Mouse (Mus musculus): ENCODE data around the gene Sar1b. TPM values are rescaled to one million over a fixed set of nuclear protein-coding genes. Genes with fewer than 3 reads are reported as not detected.
A peak's percentile ranks its signal among the peaks of the same experiment; 100 is the strongest.
"Not testable (repeated sequence)": the region's sequence is repeated elsewhere in the genome, so short reads cannot be mapped to it uniquely, and the experiment has no call there.

Sar1b gene
- total and polyA plus RNA-seq, 3 experiments = 104 to 124 TPM; not detected in 1

DNA sequence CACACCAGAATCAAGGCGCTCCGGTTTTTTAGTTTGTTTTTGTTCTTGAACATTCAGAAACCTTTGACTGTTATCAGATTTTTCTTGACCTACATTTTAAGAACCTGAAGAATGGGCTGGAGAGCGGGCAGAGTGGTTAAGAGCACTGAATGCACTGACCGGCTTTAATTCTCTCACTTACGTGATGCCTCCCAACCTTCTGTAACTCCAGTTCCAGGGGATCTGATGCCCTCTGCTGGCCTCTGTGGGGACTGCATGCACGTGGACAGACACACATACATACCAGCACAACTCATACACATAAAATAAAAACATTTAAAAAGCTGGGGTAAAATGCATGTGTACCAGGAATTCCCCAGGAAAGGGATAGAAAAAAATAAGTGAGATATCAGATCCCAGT, 22.4 kb downstream of the Sar1b start:
- Histone ChIP-seq H3K79me2 (ENCODE audit: control insufficient read depth, insufficient read depth, low read length, poor library complexity) (no peaks in the 10 kb centered on the region), H3K36me3 (ENCODE audit: control insufficient read depth in 1 of 2, insufficient read depth in 2 of 2, low read length in 2 of 2) (peaks cover 0 to 19% of the 10 kb centered on the region in 2 experiments; a peak in 2 of 4 replicates), H3K27ac (ENCODE audit: control insufficient read depth, low read depth, low read length) (no peak overlapping the region), H3K9me3 (replicated peaks; ENCODE audit: insufficient read depth, low read length) (no peaks in the 10 kb centered on the region), H3K4me3 (ENCODE audit: control insufficient read depth in 1 of 2, insufficient read depth in 1 of 2, low read depth in 2 of 2, low read length in 2 of 2) (no peak overlapping the region), H3K4me1 (ENCODE audit: control insufficient read depth in 1 of 2, insufficient read depth in 2 of 2, low read length in 2 of 2) (no peaks in the 10 kb centered on the region), H3K27me3 (ENCODE audit: control insufficient read depth in 1 of 2, insufficient read depth in 2 of 2, low read length in 2 of 2) (no peaks in the 10 kb centered on the region), H3K9ac (ENCODE audit: control insufficient read depth, low read depth, low read length, poor library complexity, severe bottlenecking) (no peak overlapping the region)
- no peak for TF ChIP-seq ELF1 (IDR thresholded peaks at IDR 0.05; ENCODE audit: low read depth, low read length)
- TF ChIP-seq CTCF (IDR thresholded peaks at IDR 0.05 in 2 of 3, conservative IDR thresholded peaks at IDR 0.05 in 1 of 3; ENCODE audit: control insufficient read depth in 1 of 3, insufficient read depth in 1 of 3, low read depth in 2 of 3, low read length in 3 of 3, poor library complexity in 1 of 3, severe bottlenecking in 1 of 3) = peak; percentile 79 to 88 (median 82)
- TF ChIP-seq SMC3 (IDR thresholded peaks at IDR 0.05; ENCODE audit: low read depth, low read length) = peak; percentile 63
- peak; percentile 76 for TF ChIP-seq MYC (IDR thresholded peaks at IDR 0.05; ENCODE audit: low read depth, low read length)
- peak; percentile 55 for TF ChIP-seq RAD21 (IDR thresholded peaks at IDR 0.05; ENCODE audit: low read depth, low read length)
- 0 out of 2 replicates have a peak, but pooled peaks have one; percentile 5 for TF ChIP-seq SIN3A (IDR thresholded peaks at IDR 0.05; ENCODE audit: low read length)
- TF ChIP-seq USF1 (IDR thresholded peaks at IDR 0.05; ENCODE audit: low read depth, low read length) = no peak
- TF ChIP-seq ZC3H11A (IDR thresholded peaks at IDR 0.05; ENCODE audit: low read depth, low read length) = no peak; the same call in 1 of the 2 replicates
- TF ChIP-seq MAX (IDR thresholded peaks at IDR 0.05; ENCODE audit: low read length) = 0 out of 2 replicates have a peak, but pooled peaks have one; percentile 33
- DNase-seq (ENCODE audit: low read depth, low spot score) = peak; percentile 67

DNA sequence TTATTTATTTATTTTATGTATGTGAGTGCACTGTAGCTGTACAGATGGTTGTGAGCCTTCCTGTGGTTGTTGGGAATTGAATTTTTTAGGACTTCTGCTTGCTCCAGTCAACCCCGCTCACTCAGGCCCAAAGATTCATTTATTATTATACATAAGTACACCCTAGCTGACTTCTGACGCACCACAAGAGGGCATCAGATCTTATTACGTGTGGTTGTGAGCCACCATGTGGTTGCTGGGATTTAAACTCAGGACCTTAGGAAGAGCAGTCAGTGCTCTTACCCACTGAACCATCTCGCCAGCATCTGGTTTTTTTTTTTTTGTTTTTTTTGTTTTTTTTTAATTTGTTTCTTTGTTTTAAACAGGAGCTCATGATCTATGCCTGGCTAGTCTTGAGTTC, 26.2 kb downstream of the Sar1b start:
- TF ChIP-seq RAD21 (IDR thresholded peaks at IDR 0.05; ENCODE audit: low read depth, low read length) = peak; percentile 6; the same call in 1 of the 2 replicates
- peak; percentile 35 for TF ChIP-seq SIN3A (IDR thresholded peaks at IDR 0.05; ENCODE audit: low read length)
- TF ChIP-seq CTCF (IDR thresholded peaks at IDR 0.05 in 2 of 3, conservative IDR thresholded peaks at IDR 0.05 in 1 of 3; ENCODE audit: control insufficient read depth in 1 of 3, insufficient read depth in 1 of 3, low read depth in 2 of 3, low read length in 3 of 3, poor library complexity in 1 of 3, severe bottlenecking in 1 of 3) = peak in 1 of 3 experiments; percentile 65; a peak in 2 of 6 replicates
- peak; percentile 41; the same call in 1 of the 2 replicates for TF ChIP-seq SMC3 (IDR thresholded peaks at IDR 0.05; ENCODE audit: low read depth, low read length)
- TF ChIP-seq MXI1 (IDR thresholded peaks at IDR 0.05; ENCODE audit: low read depth, low read length) = peak; percentile 73
- TF ChIP-seq MYC (IDR thresholded peaks at IDR 0.05; ENCODE audit: low read depth, low read length) = peak; percentile 55; the same call in 1 of the 2 replicates
- DNase-seq (ENCODE audit: low read depth, low spot score) = peak; percentile 55
- not testable (repeated sequence) for H3K79me2 ChIP-seq (ENCODE audit: control insufficient read depth, insufficient read depth, low read length, poor library complexity); H3K27ac ChIP-seq (ENCODE audit: control insufficient read depth, low read depth, low read length); H3K4me1 ChIP-seq (ENCODE audit: control insufficient read depth in 1 of 2, insufficient read depth in 2 of 2, low read length in 2 of 2); H3K27me3 ChIP-seq (ENCODE audit: control insufficient read depth in 1 of 2, insufficient read depth in 2 of 2, low read length in 2 of 2); H3K4me3 ChIP-seq (ENCODE audit: control insufficient read depth in 1 of 2, insufficient read depth in 1 of 2, low read depth in 2 of 2, low read length in 2 of 2); H3K9ac ChIP-seq (ENCODE audit: control insufficient read depth, low read depth, low read length, poor library complexity, severe bottlenecking); H3K9me3 ChIP-seq (replicated peaks; ENCODE audit: insufficient read depth, low read length)
- peaks cover 0 to 17% of the 10 kb centered on the region in 2 experiments; a peak in 3 of 4 replicates for H3K36me3 ChIP-seq (ENCODE audit: control insufficient read depth in 1 of 2, insufficient read depth in 2 of 2, low read length in 2 of 2)

- no peak overlapping the region for H3K4me3 ChIP-seq (ENCODE audit: control insufficient read depth in 1 of 2, insufficient read depth in 1 of 2, low read depth in 2 of 2, low read length in 2 of 2)
- H3K27ac ChIP-seq (ENCODE audit: control insufficient read depth, low read depth, low read length) = no peak overlapping the region
- no peak for DNase-seq (ENCODE audit: low read depth, low spot score)
- H3K79me2 ChIP-seq (ENCODE audit: control insufficient read depth, insufficient read depth, low read length, poor library complexity) = no peaks in the 10 kb centered on the region
- TF ChIP-seq SIN3A (IDR thresholded peaks at IDR 0.05; ENCODE audit: low read length) (no peak), JUND (IDR thresholded peaks at IDR 0.05; ENCODE audit: low read depth, low read length) (no peak), ELF1 (IDR thresholded peaks at IDR 0.05; ENCODE audit: low read depth, low read length) (no peak), EP300 (IDR thresholded peaks at IDR 0.05; ENCODE audit: low read depth in 1 of 2, low read length in 2 of 2) (no peak), MYB (IDR thresholded peaks at IDR 0.05; ENCODE audit: low read depth, low read length) (no peak), GABPA (IDR thresholded peaks at IDR 0.05; ENCODE audit: low read depth, low read length) (no peak), ETS1 (IDR thresholded peaks at IDR 0.05; ENCODE audit: low read depth, low read length) (no peak), MEF2A (IDR thresholded peaks at IDR 0.05; ENCODE audit: extremely low read depth, insufficient replicate concordance, low read depth, low read length, poor library complexity, severe bottlenecking) (no peak)
- peaks cover 0 to 14% of the 10 kb centered on the region in 2 experiments; a peak in 3 of 4 replicates for H3K36me3 ChIP-seq (ENCODE audit: control insufficient read depth in 1 of 2, insufficient read depth in 2 of 2, low read length in 2 of 2)
- H3K27me3 ChIP-seq (ENCODE audit: control insufficient read depth in 1 of 2, insufficient read depth in 2 of 2, low read length in 2 of 2) = no peaks in the 10 kb centered on the region
- no peaks in the 10 kb centered on the region for H3K9me3 ChIP-seq (replicated peaks; ENCODE audit: insufficient read depth, low read length)
- no peaks in the 10 kb centered on the region for H3K4me1 ChIP-seq (ENCODE audit: control insufficient read depth in 1 of 2, insufficient read depth in 2 of 2, low read length in 2 of 2)
- no peak overlapping the region for H3K9ac ChIP-seq (ENCODE audit: control insufficient read depth, low read depth, low read length, poor library complexity, severe bottlenecking)
Measured at GRCm38 (mm10) chr11:51790662-51791061, 27.2 kb downstream of the Sar1b start.

All from MEL (cell line).